Mouse (Mus musculus) heart, postnatal 36 days (tissue): ENCODE measurements around the gene Ccrl2. TPM values are rescaled to one million over a fixed set of nuclear protein-coding genes. Genes with fewer than 3 reads are reported as not detected.

ENCODE experiments used
- total RNA-seq, 2 experiments: library from RNA; stranded (reverse); gene quantifications; 2 replicates each; pipeline ENCODE4 v1.2.3; 2021

The Ccrl2 gene
- total RNA-seq, 2 experiments from 2014 or later, result 14.3 to 21.1 TPM

Other genes starting within 250 kb of the Ccrl2 start
- gene Prss44, start 243.5 kb downstream of the Ccrl2 start, total RNA-seq, result not detected
- not detected for gene Prss43, start 230.8 kb downstream of the Ccrl2 start, total RNA-seq
- not detected for gene Prss45, start 222.9 kb downstream of the Ccrl2 start, total RNA-seq
- gene Prss46, start 213.0 kb downstream of the Ccrl2 start, total RNA-seq, result not detected
- not detected for gene Prss50, start 199.6 kb downstream of the Ccrl2 start, total RNA-seq
- gene Als2cl, start 177.6 kb downstream of the Ccrl2 start, total RNA-seq, result 10 to 100 TPM; 15.3 to 15.5 TPM
- 1 to 10 TPM; 1.2 to 1.3 TPM for gene Tmie, start 177.4 kb downstream of the Ccrl2 start, total RNA-seq
- not detected for gene Fam240a, start 140.7 kb downstream of the Ccrl2 start, total RNA-seq
- gene Tdgf1, start 111.4 kb downstream of the Ccrl2 start, total RNA-seq, result not detected
- gene Lrrc2, start 106.0 kb downstream of the Ccrl2 start, total RNA-seq, result 100 to 1,000 TPM; 213 to 241 TPM
- gene Rtp3, start 66.9 kb downstream of the Ccrl2 start, total RNA-seq, result 1 to 10 TPM; 2.3 to 4.3 TPM
- under 1 TPM; 0.75 to 0.84 TPM for gene Ltf, start 38.2 kb downstream of the Ccrl2 start, total RNA-seq
- 10 to 100 TPM; 93.5 to 97.6 TPM for gene Lrrfip2, start 60.1 kb upstream of the Ccrl2 start, total RNA-seq
- 1 to 10 TPM; 7.7 to 8.5 TPM for gene Mlh1, start 214.3 kb upstream of the Ccrl2 start, total RNA-seq
- 10 to 100 TPM; 17.1 to 25.1 TPM for gene Epm2aip1, start 214.4 kb upstream of the Ccrl2 start, total RNA-seq